10 mouse cellular contexts compared by ENCODE assay signal in genomic region chr15:57542630-57543029, GRCm38 (mm10).
DNase-seq lines count a peak whose midpoint lies in the region; ATAC-seq and TF ChIP-seq lines count a peak whose summit lies in the region.
"Had no signal": no experiment of that assay in that cellular context is flagged by ENCODE, and none has a peak within 500 bp of the region (broad histone marks: within the 10 kb centered on the region; RNA-seq: fewer than 3 reads in every experiment).

No protein-coding gene starts in this region.

- H3K27ac ChIP-seq in intestine, postnatal 0 days (ENCODE audit: low read depth, low read length): no peak overlapping the region
- no peak overlapping the region for H3K27ac ChIP-seq in intestine, embryonic 16.5 days (ENCODE audit: low read length)
- H3K27ac ChIP-seq in embryonic facial prominence, embryonic 10.5 days (replicated peaks): no peak overlapping the region

- no peaks in the 10 kb centered on the region for H3K27me3 ChIP-seq in intestine, postnatal 0 days (replicated peaks; ENCODE audit: control insufficient read depth, insufficient read depth, low read length)
- no peaks in the 10 kb centered on the region for H3K27me3 ChIP-seq in intestine, embryonic 16.5 days (replicated peaks; ENCODE audit: control insufficient read depth, insufficient read depth, low read length)
- H3K27me3 ChIP-seq in embryonic facial prominence, embryonic 10.5 days (replicated peaks; ENCODE audit: low read depth, poor library complexity, severe bottlenecking): no peaks in the 10 kb centered on the region
- H3K27me3 ChIP-seq: heart, embryonic 12.5 days had no signal

- no peak overlapping the region for H3K4me2 ChIP-seq in intestine, postnatal 0 days (replicated peaks; ENCODE audit: low read depth)
- H3K4me2 ChIP-seq in intestine, embryonic 16.5 days (ENCODE audit: low read depth, low read length): no peak overlapping the region
- H3K4me2 ChIP-seq: heart, embryonic 12.5 days had no signal

- H3K9ac ChIP-seq in intestine, postnatal 0 days (ENCODE audit: low read depth, low read length): no peak overlapping the region
- H3K9ac ChIP-seq in intestine, embryonic 16.5 days (ENCODE audit: low read depth, low read length): no peak overlapping the region
- H3K9ac ChIP-seq: heart, embryonic 12.5 days had no signal

- no peaks in the 10 kb centered on the region for H3K4me1 ChIP-seq in intestine, postnatal 0 days (replicated peaks; ENCODE audit: control insufficient read depth, insufficient read depth, low read length)
- H3K4me1 ChIP-seq in intestine, embryonic 16.5 days (ENCODE audit: control insufficient read depth, insufficient read depth, low read length): no peaks in the 10 kb centered on the region
- H3K4me1 ChIP-seq in embryonic facial prominence, embryonic 10.5 days: no peaks in the 10 kb centered on the region

- no peaks in the 10 kb centered on the region for H3K9me3 ChIP-seq in intestine, postnatal 0 days (ENCODE audit: control insufficient read depth)
- no peaks in the 10 kb centered on the region for H3K9me3 ChIP-seq in intestine, embryonic 16.5 days (ENCODE audit: control insufficient read depth, low read length)
- H3K9me3 ChIP-seq in embryonic facial prominence, embryonic 10.5 days: no peaks in the 10 kb centered on the region
- H3K9me3 ChIP-seq: heart, embryonic 12.5 days had no signal

- H3K4me3 ChIP-seq in intestine, postnatal 0 days (ENCODE audit: low read depth, low read length): no peak overlapping the region
- H3K4me3 ChIP-seq in intestine, embryonic 16.5 days (ENCODE audit: low read length): no peak overlapping the region
- H3K4me3 ChIP-seq in embryonic facial prominence, embryonic 10.5 days: no peak overlapping the region
- H3K4me3 ChIP-seq: heart, embryonic 12.5 days had no signal

- WGBS in intestine, postnatal 0 days: 27% methylated on average over 3 of the region's 3 CpGs
- 26% methylated on average over 3 of the region's 3 CpGs for WGBS in intestine, embryonic 16.5 days
- WGBS in embryonic facial prominence, embryonic 10.5 days: 20% methylated on average over 3 of the region's 3 CpGs

- no peaks in the 10 kb centered on the region for H3K36me3 ChIP-seq in intestine, postnatal 0 days (ENCODE audit: control insufficient read depth, insufficient read depth)
- H3K36me3 ChIP-seq in intestine, embryonic 16.5 days (ENCODE audit: control insufficient read depth, insufficient read depth, low read length): no peaks in the 10 kb centered on the region
- H3K36me3 ChIP-seq in embryonic facial prominence, embryonic 10.5 days (replicated peaks): no peaks in the 10 kb centered on the region
- H3K36me3 ChIP-seq: heart, embryonic 12.5 days had no signal

- peak; percentile 26 to 29 for DNase-seq in right cerebral cortex, adult 2 months (ENCODE audit: low spot score in 2 of 2)
- DNase-seq in right cerebral cortex, adult 18-20 months: no peak
- peak; percentile 31 for DNase-seq in embryonic facial prominence, embryonic 10.5 days (ENCODE audit: low spot score)
- no peak for DNase-seq in adrenal gland, postnatal 14 days
- no peak for DNase-seq in spleen, postnatal 14 days (ENCODE audit: low spot score in 2 of 2)
- DNase-seq: spleen, adult 18-20 months had no signal

- ATAC-seq in intestine, postnatal 0 days: no peak
- no peak for ATAC-seq in intestine, embryonic 16.5 days
- no peak for ATAC-seq in erythroblast, adult 5-6 weeks (replicated peaks; ENCODE audit: low FRiP score, poor library complexity, severe bottlenecking)

- peak; percentile 27 for TF ChIP-seq CTCF in intestine, postnatal 0 days (IDR thresholded peaks at IDR 0.05; ENCODE audit: low read depth)

Comparison
In these comparisons a context has a peak if more than half of its experiments do, and no peak if none do; other contexts are left out.
1. DNase-seq: peak in right cerebral cortex, adult 2 months (2 of 2) and embryonic facial prominence, embryonic 10.5 days (single experiment); none in right cerebral cortex, adult 18-20 months (single experiment), adrenal gland, postnatal 14 days (single experiment) and spleen, postnatal 14 days (0 of 2).